Mouse (Mus musculus) heart, adult 9 months (tissue): Measurements from ENCODE around the gene Rwdd4a.

Source experiments
- DNase-seq, 2 experiments: peaks; one replicate each; pipeline ENCODE4 v3.0.0; 2022; ENCODE audit warnings: low spot score in 2 of 2

The Rwdd4a gene

DNA sequence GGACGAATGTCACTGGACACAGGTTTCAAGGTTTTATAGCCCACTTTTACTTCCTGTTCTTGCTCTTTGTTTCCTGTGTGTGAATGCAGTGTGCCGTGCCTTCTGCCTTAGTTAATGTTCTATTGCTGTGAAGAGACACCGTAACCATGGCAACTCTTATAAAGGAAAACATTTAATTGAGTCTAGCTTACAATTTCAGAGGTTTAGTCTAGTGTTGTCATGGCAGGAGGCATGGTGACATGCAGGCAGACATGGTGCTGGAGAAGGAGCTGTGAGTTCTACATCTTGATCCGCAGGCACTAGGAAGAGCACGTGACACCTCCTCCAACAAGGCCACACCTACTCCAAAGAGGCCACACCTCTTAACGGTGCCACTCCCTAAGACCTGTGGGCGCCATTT lies 48.0 kb downstream of the Rwdd4a start:
- DNase-seq = no peak

DNA sequence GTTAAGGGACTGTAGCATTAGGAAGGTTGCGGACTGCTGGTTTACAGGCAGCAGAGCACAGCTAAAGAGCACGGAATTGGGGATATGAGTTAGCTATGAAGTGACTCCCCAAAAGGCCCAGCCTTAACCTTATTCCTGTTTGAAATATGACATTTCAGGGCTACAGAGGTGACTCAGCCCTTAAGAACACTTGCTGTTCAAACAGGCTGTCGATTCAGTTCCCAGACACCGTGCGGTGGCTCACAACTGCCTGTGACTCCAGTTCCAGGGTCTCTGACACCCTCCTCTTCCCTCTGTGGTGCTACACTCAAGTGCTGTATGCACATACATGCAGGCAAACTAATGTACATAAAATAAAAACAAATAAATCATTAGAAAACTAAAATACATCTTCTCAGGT lies 55.2 kb downstream of the Rwdd4a start:
- no peak for DNase-seq

DNA sequence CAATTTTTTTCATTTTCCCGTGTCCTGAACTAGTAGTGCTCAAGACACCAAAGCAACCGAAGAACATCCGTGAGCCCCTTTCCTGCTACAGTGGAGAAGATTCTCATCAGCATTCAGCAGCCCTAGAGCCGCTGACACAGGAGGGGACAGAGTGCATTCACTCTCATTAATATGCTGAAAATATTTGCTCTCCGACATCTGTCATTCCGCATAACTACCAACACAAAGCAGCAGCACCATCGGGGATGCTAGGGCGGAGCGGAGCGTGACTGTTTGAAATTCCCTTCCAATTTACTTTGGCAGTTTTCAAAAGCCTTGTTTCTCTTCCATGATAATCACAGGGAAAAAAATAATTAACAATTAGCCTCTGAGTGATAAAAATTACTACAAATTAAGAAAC lies 56.9 kb downstream of the Rwdd4a start:
- DNase-seq = no peak

DNA sequence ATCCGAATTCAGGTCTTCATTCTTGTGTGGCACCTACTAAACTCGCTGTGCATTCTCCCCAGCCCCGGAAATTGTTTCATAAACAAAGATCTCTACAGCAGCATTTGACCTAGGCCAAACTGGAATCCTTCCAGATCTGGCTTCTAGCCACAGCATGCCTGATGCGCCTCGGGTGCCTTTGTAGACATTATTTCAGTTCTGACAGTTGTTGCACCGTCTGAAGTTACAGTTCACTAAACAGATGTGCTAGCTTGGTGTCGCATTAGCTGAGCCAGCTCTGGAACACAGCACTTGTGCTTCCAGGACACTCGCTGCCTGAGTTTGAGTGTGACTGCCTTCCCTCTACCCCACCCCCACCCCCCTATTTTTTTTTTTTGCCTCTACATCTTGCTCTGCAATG lies 67.2 kb downstream of the Rwdd4a start:
- no peak for DNase-seq
